Mouse (Mus musculus): ENCODE results near the gene Acox1.

DNA sequence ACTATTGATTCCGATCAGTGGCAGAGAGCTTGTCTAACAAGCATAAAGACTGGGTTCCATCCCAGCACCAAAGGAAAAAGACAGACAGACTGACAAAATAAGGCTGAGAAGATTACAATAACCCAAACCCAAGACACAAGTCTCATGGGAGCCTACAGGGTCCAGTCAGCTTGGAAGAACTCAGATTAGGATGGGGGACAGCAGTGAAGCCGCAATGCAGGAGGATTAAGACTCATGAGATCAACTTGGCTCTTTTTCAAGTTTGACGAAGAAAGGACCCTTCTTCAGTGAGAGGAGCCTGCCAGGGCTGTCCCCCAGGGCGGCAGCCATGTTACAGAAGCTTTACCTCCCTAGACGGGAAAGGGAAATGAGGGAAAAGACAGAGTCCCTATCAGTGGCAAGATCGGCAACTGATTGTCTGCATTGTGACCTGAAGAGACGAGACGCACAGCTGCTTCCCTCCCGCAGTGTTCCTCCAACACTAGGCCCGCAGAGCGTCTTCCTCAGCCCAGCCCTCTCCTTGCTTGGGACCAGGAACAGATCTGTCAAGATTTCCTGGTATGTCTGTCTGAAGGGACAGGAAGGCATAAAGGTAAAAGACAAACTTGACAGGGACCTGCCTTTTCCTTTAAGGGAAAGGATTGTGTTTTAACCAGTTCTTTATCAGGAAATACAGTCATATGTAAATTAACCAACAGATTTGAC is 11.5 kb downstream of the Acox1 start:
- TF ChIP-seq CTCF (IDR thresholded peaks at IDR 0.05; ENCODE audit: low read depth) (no peak), EP300 (optimal IDR thresholded peaks at IDR 0.05) (no peak)

All from stomach, postnatal 0 days (tissue).